Mouse (Mus musculus) gastrocnemius, postnatal 36 days (tissue): ENCODE measurements around the gene Gm14408. TPM values are rescaled to one million over a fixed set of nuclear protein-coding genes. Genes with fewer than 3 reads are reported as not detected.
"Not testable (repeated sequence)": the region's sequence is repeated elsewhere in the genome, so short reads cannot be mapped to it uniquely, and the experiment has no call there.

Experiments used
- DNase-seq, 2 experiments: peaks; one replicate each; pipeline ENCODE4 v3.0.0; 2022
- intact Hi-C: fragments of 180-260 bp; cut with DNase I; formaldehyde crosslinking; loops from one replicate; pipeline ENCODE4 v1.15.1; 2025
- long read RNA-seq, 2 experiments: library from polyadenylated mRNA; stranded (forward); transcript quantifications; one replicate each; pipeline ENCODE4 v2.0.0; 2021
- total RNA-seq, 2 experiments: library from RNA; stranded (reverse); gene quantifications; 2 replicates each; pipeline ENCODE4 v1.2.3; 2021

Gene Gm14408
- total RNA-seq: not detected
- long read RNA-seq, experiment 1: 0 reads
- long read RNA-seq, experiment 2: 0 reads

GRCm38 (mm10) chr2:176830840-176831239 is at the start of gene Gm14408:
Gene Gm14408 (plus strand): TSS chr2:176831140.
- DNase-seq, intact Hi-C loops: not testable (repeated sequence)

GRCm38 (mm10) chr2:176798312-176798711 is 32.6 kb upstream of the Gm14408 start, which contains the start of gene Gm14295:
Gene Gm14295 (plus strand): TSS chr2:176798612.
- intact Hi-C loops, DNase-seq: not testable (repeated sequence)

- intact Hi-C loops, DNase-seq: not testable (repeated sequence)
These were observed 32.2 kb upstream of the Gm14408 start for GRCm38 (mm10) chr2:176798785-176799184.

Other genes starting within 250 kb of the Gm14408 start
- gene Gm14308, start 194.8 kb upstream of the Gm14408 start, total RNA-seq: 1 to 10 TPM in 1 of 2 experiments, not detected in 1; 1.0 TPM
- gene Zfp973, start 160.6 kb upstream of the Gm14408 start, total RNA-seq: 10 to 100 TPM; 10.4 to 10.9 TPM
- gene Gm14305, start 122.8 kb upstream of the Gm14408 start, total RNA-seq: 1 to 10 TPM; 5.0 to 6.1 TPM
- 1 to 10 TPM; 4.5 to 9.4 TPM for gene Gm14295, start 32.5 kb upstream of the Gm14408 start, total RNA-seq
- 1 to 10 TPM; 2.5 to 3.4 TPM for gene Gm14296, start 96.7 kb downstream of the Gm14408 start, total RNA-seq
- 10 to 100 TPM; 21.3 to 21.8 TPM for gene Gm14419, start 169.8 kb downstream of the Gm14408 start, total RNA-seq
- 1 to 10 TPM in 1 of 2 experiments, under 1 TPM in 1; 0.84 to 1.0 TPM for gene Gm14401, start 243.2 kb downstream of the Gm14408 start, total RNA-seq